Mouse (Mus musculus) naive thymus-derived CD4-positive, alpha-beta T cell, adult 2 months (primary cell): ENCODE results near the gene Nynrin.

Source experiments
- DNase-seq: peaks from one replicate; pipeline ENCODE4 v3.0.0-alpha.2; 2011; ENCODE audit warnings: low read depth

Gene Nynrin

DNA sequence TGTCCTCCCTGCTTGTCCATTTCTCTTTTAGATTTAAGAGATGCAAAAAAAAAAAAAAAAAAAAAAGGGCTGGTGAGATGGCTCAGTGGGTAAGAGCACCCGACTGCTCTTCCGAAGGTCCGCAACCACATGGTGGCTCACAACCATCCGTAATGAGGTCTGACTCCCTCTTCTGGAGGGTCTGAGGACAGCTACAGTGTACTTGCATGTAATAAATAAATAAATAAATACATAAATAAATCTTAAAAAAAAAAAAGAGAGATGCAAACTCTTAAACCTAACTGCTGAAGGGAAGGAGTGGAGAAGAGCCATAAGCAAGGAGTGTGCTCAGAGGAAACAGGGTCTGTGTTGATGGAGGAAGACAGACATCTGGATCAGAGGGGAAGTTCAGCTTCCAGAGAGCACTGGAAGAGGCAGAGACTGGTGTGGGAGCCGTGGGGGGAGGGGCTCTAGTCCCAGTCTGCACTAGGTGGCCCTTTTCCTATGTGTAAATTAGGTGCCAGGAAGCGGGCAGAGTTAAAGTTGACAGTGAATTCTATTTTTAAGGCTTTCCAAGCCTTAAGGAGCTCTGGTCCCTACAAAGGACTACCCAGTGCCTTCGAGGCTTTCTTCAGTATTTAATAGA is 24.6 kb downstream of the Nynrin start:
- no peak for DNase-seq

- DNase-seq = peak; percentile 88
Observed at GRCm38 (mm10) chr14:55879623-55880022, 25.8 kb downstream of the Nynrin start.

GRCm38 (mm10) chr14:55880982-55881381 is 27.2 kb downstream of the Nynrin start:
- no peak for DNase-seq

DNA sequence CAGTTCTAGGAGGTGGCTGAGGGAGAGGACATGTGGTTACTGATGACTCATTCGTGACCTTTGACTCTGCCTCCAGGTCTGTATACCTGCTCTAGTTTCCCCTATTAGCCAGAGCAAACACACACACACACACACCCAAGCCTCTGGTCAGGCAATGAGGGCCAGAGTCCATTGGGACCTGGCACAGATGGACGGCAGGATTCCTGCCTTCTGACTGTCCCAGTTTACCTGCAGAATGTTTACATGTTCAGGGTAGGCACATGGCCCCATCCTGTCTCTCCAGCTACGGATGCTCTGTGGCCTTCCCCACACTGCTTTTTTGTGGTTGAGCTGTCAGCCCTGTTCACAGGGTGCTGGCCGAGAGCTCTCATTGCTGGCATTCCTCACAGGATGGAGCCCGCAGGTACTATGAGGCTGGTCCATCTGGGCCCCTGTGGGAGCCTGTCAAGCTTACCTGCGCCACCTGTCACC is 28.4 kb downstream of the Nynrin start:
- DNase-seq = peak; percentile 59

DNA sequence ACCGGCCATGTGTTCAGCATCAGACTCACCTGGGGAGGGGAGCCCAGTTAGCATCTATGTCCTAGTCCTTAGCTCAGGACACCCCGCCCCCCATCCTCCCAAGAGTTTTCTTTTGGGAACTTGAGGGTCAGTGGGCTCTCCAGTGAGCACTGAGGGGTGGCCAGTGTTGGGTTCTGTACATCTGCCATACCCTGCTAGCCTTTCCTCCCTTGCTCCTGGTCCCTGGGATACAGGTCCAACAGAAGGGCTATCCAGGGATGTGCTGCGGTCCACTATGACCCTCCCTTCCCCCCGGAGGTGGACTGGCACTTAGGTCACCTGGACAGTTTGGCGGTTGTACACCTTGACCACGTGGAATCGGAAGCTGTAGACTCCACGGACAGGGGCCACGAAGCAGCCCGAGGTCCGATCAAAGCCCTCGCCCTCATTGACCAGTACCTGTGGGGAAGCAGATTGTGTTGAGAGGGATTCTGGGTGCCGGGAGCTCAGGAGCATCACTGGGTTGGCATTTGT is 29.4 kb downstream of the Nynrin start:
- no peak for DNase-seq

DNA sequence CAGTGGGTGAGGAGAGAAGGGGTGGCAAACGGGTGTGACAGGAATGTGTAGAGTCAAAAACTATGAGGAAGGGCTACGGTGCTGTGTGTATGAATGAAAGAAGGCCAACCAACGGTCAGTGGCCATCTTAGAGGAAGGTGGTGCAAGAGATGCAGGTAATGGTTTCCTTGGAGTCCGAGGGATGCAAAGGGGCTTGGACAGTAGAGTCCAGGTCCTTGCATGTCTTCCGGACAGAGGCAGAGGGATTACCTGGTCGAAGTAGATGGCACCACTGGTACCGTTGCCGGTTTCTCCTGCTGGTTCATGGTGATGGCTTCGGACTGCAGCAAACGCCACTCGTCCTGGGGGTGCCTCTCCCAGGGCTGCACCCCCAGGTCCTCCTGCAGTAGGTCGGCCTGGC is 29.9 kb downstream of the Nynrin start:
- DNase-seq = no peak

GRCm38 (mm10) chr14:55884166-55884565 is 30.4 kb downstream of the Nynrin start, which contains the start of gene Cbln3:
Gene Cbln3, minus strand, starts transcription at chr14:55884392.
- peak; percentile 46 for DNase-seq

- DNase-seq = peak; percentile 81
Observed at GRCm38 (mm10) chr14:55884713-55885113, 30.9 kb downstream of the Nynrin start, which contains the start of gene Khnyn. Gene Khnyn, plus strand, starts transcription at chr14:55884947.

DNA sequence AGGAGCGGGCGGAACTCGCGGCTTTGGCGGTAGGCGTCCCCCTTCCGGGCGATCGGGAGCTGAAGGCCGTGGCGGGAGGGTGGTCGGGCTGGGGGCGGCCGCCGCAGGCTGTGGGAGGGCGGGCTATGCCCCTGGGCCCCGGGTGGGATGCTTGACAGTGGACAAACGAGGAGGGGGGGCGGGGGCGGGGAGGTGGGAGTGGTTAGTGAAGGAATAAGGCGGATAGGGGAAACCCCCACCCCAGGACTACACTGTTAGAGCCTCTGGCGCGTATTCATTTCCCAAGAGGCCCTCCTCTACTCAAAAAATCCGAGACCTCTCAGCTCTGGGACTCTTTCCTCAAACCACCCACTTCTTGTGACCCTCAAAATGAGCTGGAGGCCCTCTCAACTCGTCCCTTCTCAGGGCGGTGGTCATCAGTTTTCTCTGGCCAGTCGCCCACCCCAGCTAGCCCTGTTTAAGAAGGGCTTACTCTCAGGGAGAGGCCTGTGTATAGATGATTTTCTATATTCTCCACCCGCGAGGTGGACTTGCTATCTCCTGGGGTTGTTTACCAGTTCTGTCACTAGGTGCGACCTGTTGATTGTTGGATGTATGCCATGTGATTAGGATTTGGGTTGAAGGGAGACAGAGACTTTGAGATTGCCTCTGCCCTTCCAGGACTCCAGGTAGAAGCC is 31.4 kb downstream of the Nynrin start:
- peak; percentile 53 for DNase-seq

- peak; percentile 69 for DNase-seq
Observed at GRCm38 (mm10) chr14:55885791-55886271, 32.0 kb downstream of the Nynrin start.

- no peak for DNase-seq
Observed at GRCm38 (mm10) chr14:55886571-55887382, 33.0 kb downstream of the Nynrin start.

DNA sequence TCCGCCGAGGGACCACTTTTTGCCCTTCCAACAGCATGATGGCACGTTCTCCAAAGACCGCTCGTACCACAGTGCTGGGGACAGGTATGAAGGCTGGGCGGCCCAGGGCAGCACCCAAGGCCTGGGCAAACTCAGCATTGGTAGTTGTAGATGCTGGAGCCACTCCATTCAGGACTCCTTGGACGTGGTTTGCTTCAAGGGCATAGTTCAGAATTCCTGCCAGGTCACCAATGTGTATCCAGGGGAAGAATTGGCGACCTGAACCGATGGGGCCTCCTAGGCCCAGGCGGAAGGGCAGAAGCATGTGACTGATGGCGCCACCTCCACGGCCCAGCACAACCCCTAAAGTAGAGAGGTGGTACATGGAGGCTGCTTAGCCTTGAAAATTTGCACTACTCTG is 43.9 kb downstream of the Nynrin start:
- no peak for DNase-seq

DNA sequence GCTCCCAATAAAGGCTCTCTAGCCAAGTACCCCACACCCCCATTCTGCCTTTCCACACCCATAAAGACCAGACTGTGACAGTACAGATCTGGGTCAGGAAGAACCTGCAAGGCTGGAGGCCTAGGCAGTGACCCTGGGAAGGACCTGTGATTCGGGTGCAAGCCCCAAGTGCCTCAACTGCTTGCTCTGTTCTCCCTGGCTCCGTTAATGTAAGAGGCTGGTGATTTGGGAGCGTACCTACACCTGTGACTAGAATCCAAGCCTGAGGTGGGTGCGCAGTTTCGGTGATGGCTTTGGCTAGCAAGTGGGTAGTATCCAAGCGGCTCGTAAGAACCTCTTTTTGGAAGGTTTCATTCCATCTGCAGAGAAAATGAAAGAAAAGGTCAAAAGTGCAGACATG is 45.1 kb downstream of the Nynrin start:
- DNase-seq = no peak

DNA sequence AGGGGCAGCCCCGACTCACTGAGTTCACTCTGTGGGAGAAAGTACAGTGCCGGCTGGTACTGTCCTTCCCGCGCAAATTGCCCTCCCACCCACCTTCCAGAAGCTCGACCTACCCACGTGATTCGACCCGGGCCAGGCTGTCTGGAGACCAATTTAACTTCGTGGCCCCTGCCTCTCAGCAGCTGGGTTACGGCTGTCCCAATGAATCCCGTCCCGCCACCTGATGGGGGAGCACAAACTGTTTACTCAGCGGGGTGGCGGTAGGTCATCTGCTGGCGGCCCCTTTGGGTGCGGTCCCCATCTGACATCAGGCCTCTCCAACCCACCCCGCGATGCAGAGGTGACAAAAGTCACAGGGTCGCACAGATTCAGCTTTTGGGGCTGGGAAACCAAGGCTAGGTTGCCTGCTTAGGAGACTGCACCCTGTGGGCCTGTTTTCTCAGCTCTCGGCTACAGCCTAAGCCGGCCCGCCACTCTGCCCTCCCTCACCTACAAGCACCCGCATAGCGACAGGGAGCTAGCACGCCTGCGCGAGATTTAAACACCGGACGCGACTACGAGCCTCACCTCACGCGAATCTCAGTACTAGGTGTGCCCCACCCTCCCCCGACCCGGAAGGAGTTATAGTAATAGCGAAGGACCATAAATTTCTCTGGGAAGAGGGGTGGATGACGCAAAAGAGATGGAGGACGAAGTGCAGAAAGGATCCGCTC is 46.0 kb downstream of the Nynrin start, which contains the start of gene Sdr39u1:
Gene Sdr39u1 (minus strand): TSS at position 593 of the 713 bp plus-strand sequence.
- peak; percentile 93 for DNase-seq

DNA sequence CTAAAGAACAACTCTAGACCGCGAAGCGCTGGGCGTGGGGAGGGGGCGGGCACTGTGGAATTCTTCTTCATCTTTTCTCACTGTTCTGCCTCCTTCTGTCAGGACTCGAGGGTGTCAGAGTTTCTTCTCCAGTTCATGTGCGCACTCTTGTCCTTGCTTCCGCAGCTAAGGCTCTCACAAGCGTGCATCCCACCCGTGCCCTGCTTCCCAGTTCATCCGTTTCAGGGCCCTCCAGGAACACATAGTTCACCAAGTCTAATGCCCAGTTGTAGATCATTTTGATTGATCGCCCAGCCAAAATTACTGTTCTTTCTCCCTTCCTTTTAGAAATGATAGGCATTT is 46.6 kb downstream of the Nynrin start:
- no peak for DNase-seq

DNA sequence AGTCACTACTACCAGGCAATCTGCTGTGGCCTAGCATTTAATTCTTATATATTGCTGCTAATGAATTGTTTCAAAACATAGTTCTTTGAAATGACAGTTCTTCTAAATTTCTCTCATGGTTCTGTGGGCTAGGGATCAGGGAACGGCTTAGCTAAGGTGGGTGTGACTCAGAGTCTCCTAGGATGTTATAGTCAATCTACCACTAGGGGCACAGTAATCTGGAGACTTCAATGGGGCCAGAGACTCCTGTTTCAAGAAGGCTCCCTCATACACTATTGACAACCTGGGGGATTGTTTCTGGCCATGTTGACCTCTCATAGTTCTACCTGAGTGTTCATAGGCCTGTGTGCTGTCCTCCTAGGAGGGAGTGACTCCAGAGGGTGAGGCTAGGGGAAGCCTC is 51.7 kb downstream of the Nynrin start:
- peak; percentile 43 for DNase-seq

DNA sequence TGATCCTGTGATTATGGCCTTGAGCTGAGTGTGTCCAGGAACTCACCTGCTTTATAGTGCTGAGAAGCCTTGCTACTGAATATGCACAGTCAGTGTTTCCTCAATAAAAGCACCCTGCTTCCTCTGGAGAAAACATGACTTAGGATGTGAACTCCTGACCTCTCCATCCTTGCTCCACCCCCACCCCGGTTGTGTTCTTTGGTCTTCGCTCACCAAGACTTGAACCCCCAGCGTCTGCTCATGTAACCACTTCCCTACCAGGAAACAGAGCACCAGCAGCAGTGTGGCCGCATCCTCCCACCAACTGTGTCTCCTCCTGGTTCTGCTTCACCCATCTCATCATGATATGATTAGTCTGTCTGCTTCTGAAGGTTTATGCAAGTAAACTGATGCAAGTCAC is 59.6 kb downstream of the Nynrin start:
- peak; percentile 26 for DNase-seq

DNA sequence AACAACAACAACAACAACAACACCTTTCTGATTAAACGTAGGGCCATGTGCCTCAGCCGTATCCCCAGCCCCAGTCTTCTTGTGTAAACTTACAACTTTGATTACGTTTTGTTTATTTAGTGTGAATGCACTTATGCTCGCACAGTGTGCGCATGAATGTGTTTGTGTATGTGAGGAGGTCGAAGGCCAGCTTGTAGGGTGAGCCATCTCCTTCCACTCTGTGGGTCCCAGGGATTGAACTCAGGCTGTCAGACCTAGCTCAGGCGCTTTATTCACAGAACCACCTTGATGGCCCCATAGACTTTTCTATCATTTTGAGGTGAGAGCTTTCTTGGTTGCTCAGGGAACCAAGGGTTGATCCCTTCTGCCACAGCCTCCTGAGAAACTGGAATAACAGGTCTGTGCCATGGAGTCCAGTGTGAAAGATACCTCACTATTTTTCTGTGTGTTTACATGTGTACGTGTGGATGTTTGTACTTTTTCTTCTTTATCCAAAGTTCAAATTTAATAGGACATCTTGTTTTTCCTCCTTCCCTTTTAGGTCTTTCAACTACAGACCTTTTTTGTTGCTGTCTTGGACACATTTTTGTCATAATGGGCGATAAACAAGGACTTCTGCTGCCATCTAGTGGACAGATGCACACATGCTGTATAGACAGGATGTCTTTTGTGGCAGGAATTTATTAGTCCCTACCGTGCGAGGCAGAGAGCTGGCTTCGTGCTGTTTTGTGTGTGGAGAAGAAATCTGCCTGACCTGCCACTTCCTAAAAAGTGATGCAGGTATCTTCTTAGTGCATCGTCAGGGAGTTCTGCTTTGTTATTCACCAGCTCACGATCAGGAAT is 64.7 kb downstream of the Nynrin start:
- peak; percentile 93 for DNase-seq

GRCm38 (mm10) chr14:55922475-55923232 is 68.8 kb downstream of the Nynrin start:
- DNase-seq = no peak
